Mouse (Mus musculus) E14TG2a.4 (cell line): ENCODE data around the gene Ralgds.

Source experiments
- CTCF ChIP-seq: conservative IDR thresholded peaks from 2 replicates; pipeline ENCODE4 v1.5.1; 2014; ENCODE audit warnings: low read length
- NANOG ChIP-seq: IDR thresholded peaks from 2 replicates; pipeline ENCODE4 v1.6.1; 2014; ENCODE audit warnings: borderline replicate concordance, low read length, mixed read lengths
- POU5F1 ChIP-seq: IDR thresholded peaks from 2 replicates; pipeline ENCODE4 v1.6.1; 2014; ENCODE audit warnings: low read length, borderline replicate concordance

GRCm38 (mm10) chr2:28597733-28598547, 85.0 kb downstream of the Ralgds start:
- TF ChIP-seq CTCF = no peak
- no peak for TF ChIP-seq POU5F1
- TF ChIP-seq NANOG = no peak
